Mouse (Mus musculus): ENCODE results near the gene Nfic. TPM values are rescaled to one million over a fixed set of nuclear protein-coding genes. Genes with fewer than 3 reads are reported as not detected.
A peak's percentile ranks its signal among the peaks of the same experiment; 100 is the strongest.

Nfic gene
- polyA plus RNA-seq, 1 experiment from 2014 or later, result 30.8 TPM

DNA sequence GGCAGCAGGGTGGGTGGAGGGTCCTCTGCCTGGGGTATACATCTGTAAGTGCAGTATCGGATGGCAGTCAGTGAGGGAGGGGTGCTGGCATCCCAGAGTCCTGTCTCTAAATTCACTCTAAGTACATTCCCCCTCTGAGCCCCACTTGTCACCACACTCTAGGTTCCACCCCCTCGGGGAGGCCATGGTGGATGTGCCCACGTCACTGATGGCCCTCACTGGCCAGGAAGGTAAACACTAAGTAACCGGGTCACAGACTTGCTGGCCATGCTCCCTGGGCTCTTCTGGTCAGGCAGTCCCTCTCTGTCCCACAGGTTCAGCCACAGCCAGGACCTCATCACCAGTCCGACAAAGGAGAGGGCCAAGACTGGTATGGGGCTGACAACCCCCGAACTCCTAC lies 33.2 kb downstream of the Nfic start:
- H3K4me2 ChIP-seq, result no peak overlapping the region
- H3K4me3 ChIP-seq (replicated peaks), result no peak overlapping the region
- H3K9ac ChIP-seq (replicated peaks), result 0 out of 2 replicates have a peak overlapping the region, but pooled peaks have one; percentile 44
- peaks cover 14% of the 10 kb centered on the region for H3K36me3 ChIP-seq
- H3K27me3 ChIP-seq, result peaks cover 55% of the 10 kb centered on the region
- H3K27ac ChIP-seq, result no peak overlapping the region
- no peaks in the 10 kb centered on the region for H3K9me3 ChIP-seq
- no peak for ATAC-seq (ENCODE audit: insufficient number of reproducible peaks, insufficient read depth, low FRiP score, low TSS enrichment, low read depth)
- 78% methylated on average over 6 of the region's 6 CpGs for WGBS
- H3K4me1 ChIP-seq (replicated peaks), result peaks cover 55% of the 10 kb centered on the region

DNA sequence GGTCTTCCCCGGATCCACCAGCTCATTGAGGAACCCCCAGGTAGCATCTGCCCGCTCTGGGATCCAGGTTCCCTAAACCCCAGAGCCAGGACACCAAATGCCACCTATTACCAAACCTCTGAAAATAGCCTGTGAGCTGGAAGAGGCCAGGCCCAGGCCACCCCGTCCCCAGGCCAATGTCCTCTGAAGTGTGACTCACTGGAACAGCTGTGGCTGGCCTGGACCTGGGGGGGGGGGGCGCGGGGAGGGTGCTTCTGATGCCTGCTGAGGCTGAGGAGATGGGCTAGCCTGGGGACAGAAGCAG lies 33.7 kb downstream of the Nfic start:
- Histone ChIP-seq H3K27me3 (peaks cover 50% of the 10 kb centered on the region), H3K27ac (no peak overlapping the region), H3K4me3 (replicated peaks) (no peak overlapping the region), H3K9me3 (no peaks in the 10 kb centered on the region), H3K4me1 (replicated peaks) (peaks cover 55% of the 10 kb centered on the region), H3K4me2 (no peak overlapping the region), H3K36me3 (peaks cover 14% of the 10 kb centered on the region), H3K9ac (replicated peaks) (0 out of 2 replicates have a peak overlapping the region, but pooled peaks have one; percentile 44)
- WGBS, result 85% methylated on average over 5 of the region's 5 CpGs
- no peak for ATAC-seq (ENCODE audit: insufficient number of reproducible peaks, insufficient read depth, low FRiP score, low TSS enrichment, low read depth)

DNA sequence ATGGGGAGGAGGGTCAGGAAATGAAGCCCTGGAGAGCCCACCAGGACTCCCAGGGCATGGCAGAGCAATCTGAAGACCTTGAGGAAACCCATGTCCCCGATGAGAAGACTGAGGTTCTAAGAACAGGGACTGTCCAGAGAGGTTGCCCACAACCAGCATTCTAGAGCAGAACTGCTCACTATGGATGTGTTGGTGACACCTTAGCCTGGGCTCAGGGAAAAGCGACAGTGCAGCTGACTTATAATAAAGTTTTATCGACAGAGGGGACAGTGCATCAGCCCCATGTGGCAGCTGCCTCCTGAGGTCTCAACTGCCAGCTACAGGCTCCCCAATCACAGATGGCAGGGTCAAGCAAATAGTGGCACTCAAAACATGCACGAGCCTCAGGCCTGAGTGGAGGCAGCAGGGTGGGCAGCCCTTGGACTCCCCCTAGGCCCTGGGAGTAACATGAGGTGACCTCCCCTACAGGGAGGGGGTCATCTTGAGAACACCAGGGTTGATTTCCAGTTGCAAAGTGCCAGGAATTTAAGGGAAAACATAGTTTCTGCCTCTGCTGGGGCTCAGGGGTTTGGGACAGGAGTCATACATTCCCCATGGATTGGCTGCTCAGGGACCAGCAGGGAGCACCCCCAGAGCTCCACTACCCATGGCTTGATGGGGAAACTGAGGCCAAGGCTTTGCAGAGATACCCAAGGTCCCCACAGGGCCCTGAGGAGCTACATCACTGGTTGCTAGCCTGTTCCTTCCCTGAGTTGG lies 34.2 kb downstream of the Nfic start:
- Histone ChIP-seq H3K4me1 (replicated peaks) (peaks cover 55% of the 10 kb centered on the region), H3K27ac (no peak overlapping the region), H3K36me3 (peaks cover 14% of the 10 kb centered on the region), H3K9me3 (no peaks in the 10 kb centered on the region), H3K4me2 (no peak overlapping the region), H3K27me3 (peaks cover 45% of the 10 kb centered on the region), H3K4me3 (replicated peaks) (no peak overlapping the region), H3K9ac (replicated peaks) (0 out of 2 replicates have a peak overlapping the region, but pooled peaks have one; percentile 44)
- no peak for ATAC-seq (ENCODE audit: insufficient number of reproducible peaks, insufficient read depth, low FRiP score, low TSS enrichment, low read depth)
- WGBS, result 79% methylated on average over 4 of the region's 4 CpGs

DNA sequence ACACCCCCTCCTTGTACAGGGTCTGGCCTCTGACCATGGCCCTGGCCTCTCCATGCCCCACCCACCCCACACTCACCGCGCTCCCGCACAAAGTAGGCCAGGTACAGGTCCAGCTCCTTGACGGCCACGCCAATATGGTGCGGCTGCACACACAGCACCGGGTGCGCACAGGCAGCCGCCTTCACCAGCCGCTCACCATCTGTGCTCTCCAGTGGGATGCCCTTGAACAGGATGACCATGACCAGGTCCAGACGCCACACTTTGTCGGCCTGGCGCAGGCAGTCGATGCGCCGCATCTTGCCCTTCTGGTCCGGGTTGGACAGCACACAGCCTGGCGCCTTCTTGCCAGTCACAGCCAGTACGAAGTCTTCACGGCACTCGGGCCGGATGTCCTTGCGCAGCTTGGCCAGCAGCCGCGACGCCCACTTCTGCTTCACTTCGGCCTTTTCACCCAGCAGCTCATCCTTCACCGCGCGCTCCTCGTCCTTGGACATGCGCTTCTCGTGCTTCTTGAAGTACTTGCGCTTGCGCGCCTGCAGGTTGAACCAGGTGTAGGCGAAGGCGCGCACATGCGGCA lies 35.2 kb downstream of the Nfic start:
- Histone ChIP-seq H3K4me2 (no peak overlapping the region), H3K9ac (replicated peaks) (no peak overlapping the region), H3K36me3 (peaks cover 14% of the 10 kb centered on the region), H3K9me3 (no peaks in the 10 kb centered on the region), H3K27ac (no peak overlapping the region), H3K27me3 (peaks cover 36% of the 10 kb centered on the region), H3K4me1 (replicated peaks) (peaks cover 55% of the 10 kb centered on the region), H3K4me3 (replicated peaks) (peak overlapping the region; percentile 2; the same call in 1 of the 2 replicates)
- WGBS, result 84% methylated on average over 40 of the region's 40 CpGs
- no peak for ATAC-seq (ENCODE audit: insufficient number of reproducible peaks, insufficient read depth, low FRiP score, low TSS enrichment, low read depth)

DNA sequence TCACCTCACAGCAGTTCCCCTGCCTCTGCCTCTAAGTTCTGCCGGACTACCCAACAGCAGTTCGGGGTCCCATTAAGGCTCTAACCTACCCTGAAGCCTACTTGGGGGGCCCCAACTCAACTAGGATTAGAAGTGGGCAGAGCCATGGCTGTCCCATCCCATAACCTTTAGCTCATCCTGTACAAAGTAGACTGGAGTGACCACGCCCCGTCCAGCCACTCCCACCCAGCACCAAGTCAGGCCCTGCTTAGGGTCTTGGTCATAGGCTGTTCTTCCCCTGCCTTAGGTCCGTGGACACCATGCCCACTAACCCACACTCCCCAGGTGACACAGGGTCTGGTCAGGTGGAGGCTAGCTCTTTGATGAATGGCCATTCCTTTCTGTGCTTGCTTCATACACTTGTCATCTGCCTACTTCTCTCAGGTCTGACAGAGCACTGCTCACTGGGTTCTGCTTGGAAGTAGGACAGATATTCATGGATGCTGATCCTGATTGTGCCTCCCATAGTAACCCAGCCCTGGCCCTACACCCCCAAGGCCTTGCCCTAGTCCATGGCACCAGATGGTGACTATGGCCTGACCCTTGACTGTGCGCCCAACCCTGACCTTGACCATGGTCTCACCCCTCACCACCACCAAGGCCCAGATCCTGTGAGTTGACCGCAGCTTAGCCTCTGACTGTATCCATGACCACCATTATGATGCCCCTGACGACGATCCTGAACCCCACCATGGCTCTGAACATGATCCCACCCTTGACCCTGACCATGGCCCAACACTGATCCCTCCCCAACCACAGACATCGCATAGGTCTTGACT lies 36.1 kb downstream of the Nfic start:
- no peaks in the 10 kb centered on the region for H3K9me3 ChIP-seq
- peaks cover 55% of the 10 kb centered on the region for H3K4me1 ChIP-seq (replicated peaks)
- no peak for ATAC-seq (ENCODE audit: insufficient number of reproducible peaks, insufficient read depth, low FRiP score, low TSS enrichment, low read depth)
- peaks cover 14% of the 10 kb centered on the region for H3K36me3 ChIP-seq
- H3K4me2 ChIP-seq, result no peak overlapping the region
- WGBS, result 89% methylated on average over 10 of the region's 10 CpGs
- H3K4me3 ChIP-seq (replicated peaks), result no peak overlapping the region
- H3K9ac ChIP-seq (replicated peaks), result no peak overlapping the region
- peaks cover 26% of the 10 kb centered on the region for H3K27me3 ChIP-seq
- H3K27ac ChIP-seq, result no peak overlapping the region

DNA sequence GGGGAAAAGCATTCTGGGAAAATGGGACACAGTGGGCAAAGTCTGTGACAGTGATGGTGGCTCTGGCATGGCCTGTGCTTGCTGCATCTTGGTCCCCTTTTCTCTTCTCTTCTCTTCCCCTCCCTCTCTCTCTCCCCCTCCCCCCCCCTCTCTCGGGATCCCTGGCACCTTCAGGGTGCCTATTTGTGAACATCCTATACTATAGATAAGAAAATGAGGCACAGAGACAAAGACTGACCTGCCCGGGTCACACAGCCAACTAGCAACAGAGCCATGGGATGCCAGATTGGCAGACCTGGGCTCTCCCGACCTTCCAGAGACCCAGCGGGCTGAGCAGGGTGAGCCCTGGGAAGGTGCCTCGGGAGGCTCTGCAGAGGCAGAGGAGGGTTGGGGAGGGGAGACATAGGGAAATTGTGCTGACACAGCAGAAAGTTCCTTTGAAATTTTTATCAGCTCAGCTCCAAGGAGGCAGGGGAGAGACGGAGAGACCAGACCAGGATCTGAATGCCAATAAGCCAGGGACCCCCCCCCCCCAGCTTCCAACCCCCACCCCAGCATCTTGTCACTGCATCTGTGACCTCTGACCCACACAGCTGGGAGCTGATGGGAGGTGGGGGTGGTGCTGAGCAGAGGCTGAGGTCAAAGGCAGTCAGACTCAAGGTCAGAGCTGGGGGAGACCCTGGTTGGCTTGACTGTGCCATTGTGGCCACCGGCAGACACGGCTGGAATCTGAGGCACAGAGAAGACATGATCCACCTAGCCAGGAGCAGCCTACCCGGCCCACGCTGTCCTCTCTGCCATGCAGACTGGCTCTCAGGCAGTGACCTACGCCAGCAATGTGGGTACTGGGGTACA lies 37.0 kb downstream of the Nfic start:
- Histone ChIP-seq H3K4me1 (replicated peaks) (peaks cover 58% of the 10 kb centered on the region), H3K4me2 (no peak overlapping the region), H3K9me3 (no peaks in the 10 kb centered on the region), H3K27me3 (peaks cover 17% of the 10 kb centered on the region), H3K36me3 (peaks cover 14% of the 10 kb centered on the region), H3K4me3 (replicated peaks) (no peak overlapping the region), H3K27ac (no peak overlapping the region), H3K9ac (replicated peaks) (no peak overlapping the region)
- no peak for ATAC-seq (ENCODE audit: insufficient number of reproducible peaks, insufficient read depth, low FRiP score, low TSS enrichment, low read depth)
- WGBS, result 54% methylated on average over 11 of the region's 11 CpGs

DNA sequence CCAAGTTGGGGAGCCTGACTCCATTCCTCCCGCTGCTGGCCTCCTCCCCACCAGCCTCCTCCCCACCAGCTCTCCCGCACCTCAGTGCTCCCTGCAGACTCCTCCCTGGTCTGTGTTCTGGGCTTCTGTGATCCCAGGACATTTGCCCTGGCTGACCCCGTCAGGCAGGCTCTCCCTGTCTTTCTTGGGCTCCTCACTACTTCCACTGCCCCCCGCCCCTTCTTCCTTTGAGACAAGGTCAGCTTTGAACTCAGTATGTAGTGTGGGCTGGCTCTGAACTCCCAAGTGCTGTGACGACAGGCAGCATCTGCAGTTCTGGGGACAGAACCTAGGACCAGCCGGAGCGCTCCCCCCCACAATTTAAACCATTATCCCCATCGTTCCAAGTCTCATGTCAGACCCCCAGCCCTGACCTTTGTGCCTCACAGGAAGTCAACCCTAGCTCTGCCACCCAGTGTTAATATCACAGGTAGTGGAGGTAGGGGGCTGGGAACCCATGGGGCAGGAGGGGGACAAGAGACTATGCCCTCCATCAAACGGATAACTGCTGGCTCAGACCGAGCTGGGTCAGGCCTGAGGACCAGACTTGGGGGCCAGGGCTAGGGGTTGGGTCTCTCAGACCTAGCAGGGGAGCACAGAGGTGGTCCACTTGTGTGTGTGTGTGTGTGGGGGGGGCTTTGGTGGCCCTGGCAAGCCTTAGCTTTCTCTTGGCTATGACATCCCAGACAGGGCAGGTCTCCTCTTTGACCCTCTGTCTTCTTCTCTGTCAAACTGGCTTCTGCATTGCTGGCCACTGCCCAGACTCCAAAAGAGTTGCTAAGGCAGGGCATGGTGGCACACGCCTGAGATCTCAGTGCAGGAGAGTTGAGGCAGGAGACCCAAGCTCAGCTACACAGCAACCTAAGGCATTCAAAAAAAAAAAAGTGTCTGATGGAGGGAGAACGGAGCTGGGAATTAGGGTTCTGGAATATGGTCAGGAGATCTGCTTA lies 37.9 kb downstream of the Nfic start:
- Histone ChIP-seq H3K27ac (peak overlapping the region; percentile 86), H3K4me1 (replicated peaks) (peaks cover 66% of the 10 kb centered on the region), H3K27me3 (0 out of 2 replicates have a peak, but pooled peaks cover 14% of the 10 kb centered on the region), H3K9ac (replicated peaks) (peak overlapping the region; percentile 55), H3K9me3 (no peaks in the 10 kb centered on the region), H3K4me3 (replicated peaks) (peak overlapping the region; percentile 41), H3K4me2 (peak overlapping the region; percentile 80), H3K36me3 (peaks cover 14% of the 10 kb centered on the region)
- ATAC-seq (ENCODE audit: insufficient number of reproducible peaks, insufficient read depth, low FRiP score, low TSS enrichment, low read depth), result no peak
- WGBS, result 42% methylated on average over 12 of the region's 12 CpGs

DNA sequence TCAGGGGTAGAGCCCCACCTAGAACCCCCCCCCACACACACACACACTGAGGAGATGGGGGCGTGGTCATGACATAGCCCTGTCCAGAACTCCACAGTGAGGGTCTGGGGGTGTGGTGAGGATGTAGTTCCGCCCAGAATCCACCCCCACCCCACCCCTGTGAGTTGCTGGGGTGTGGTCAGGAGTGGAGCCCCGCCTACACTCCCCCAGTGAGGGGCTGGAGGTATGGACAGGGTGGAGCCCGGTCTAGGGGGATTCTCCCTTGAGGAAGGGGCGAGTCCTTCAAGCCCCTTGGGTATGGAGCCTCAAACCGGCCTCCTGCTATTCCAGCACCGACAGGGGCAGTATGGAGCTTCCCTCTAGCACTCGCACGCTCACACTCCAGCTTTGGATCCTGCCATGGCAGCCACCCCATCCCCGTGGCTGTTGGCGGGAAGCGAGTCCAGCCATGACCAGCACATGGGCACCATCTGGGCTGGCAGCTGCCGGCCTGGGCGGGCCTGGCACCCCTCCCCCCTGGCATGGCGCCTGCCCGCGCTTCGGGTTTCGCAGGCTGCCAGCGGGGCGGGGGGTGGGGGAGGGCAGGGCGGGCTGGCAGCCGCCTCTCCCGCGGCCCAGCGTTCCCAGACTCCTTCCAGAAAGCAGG lies 38.7 kb downstream of the Nfic start:
- ATAC-seq (ENCODE audit: insufficient number of reproducible peaks, insufficient read depth, low FRiP score, low TSS enrichment, low read depth), result peak; percentile 43
- peaks cover 16% of the 10 kb centered on the region for H3K36me3 ChIP-seq
- no peaks in the 10 kb centered on the region for H3K9me3 ChIP-seq
- peak overlapping the region; percentile 41 for H3K4me3 ChIP-seq (replicated peaks)
- peak overlapping the region; percentile 80 for H3K4me2 ChIP-seq
- H3K4me1 ChIP-seq (replicated peaks), result peaks cover 74% of the 10 kb centered on the region
- 0 out of 2 replicates have a peak, but pooled peaks cover 8% of the 10 kb centered on the region for H3K27me3 ChIP-seq
- WGBS, result 1% methylated on average over 25 of the region's 26 CpGs
- peak overlapping the region; percentile 55 for H3K9ac ChIP-seq (replicated peaks)
- H3K27ac ChIP-seq, result peak overlapping the region; percentile 86

DNA sequence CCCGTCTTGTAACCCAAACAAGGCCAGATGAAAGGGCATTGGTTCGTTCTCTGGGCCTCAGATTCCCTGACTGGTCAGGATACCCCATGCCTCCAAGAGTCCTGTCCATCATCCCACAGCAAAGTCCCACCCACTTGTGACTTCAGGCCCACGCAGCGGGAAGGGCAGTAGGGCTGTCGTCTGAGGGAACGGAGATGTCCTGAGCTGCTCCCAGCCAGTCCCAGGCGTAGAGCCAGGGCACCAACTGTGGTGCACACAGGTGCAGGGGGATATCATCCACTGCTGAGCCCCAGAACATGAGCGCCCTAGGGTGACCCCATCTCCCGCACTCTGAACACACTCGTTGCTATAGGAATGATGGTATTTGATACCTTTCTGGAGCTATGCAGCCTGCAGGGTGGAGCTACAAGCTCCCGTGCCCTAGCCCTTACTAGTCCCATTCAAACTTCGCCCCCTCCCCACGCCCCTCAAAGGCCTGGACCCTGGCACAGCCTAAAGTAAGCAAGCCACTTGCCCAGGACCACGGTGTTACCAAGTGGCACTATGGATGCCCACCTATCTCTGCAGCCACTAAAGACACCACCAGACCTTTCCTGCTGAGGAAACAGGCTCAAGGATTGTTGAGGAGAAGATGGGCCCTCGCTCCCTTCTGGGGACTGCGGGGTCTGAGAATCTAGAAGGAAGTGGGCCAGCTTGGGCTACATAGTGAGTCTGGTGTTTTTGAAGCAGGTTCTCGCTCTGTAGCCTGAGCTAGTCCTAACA lies 39.7 kb downstream of the Nfic start:
- Histone ChIP-seq H3K9me3 (no peaks in the 10 kb centered on the region), H3K4me1 (replicated peaks) (peaks cover 83% of the 10 kb centered on the region), H3K27me3 (0 out of 2 replicates have a peak, but pooled peaks cover 2% of the 10 kb centered on the region), H3K4me2 (no peak overlapping the region), H3K4me3 (replicated peaks) (no peak overlapping the region), H3K36me3 (peaks cover 22% of the 10 kb centered on the region), H3K27ac (peak overlapping the region; percentile 86), H3K9ac (replicated peaks) (no peak overlapping the region)
- 73% methylated on average over 17 of the region's 17 CpGs for WGBS
- ATAC-seq (ENCODE audit: insufficient number of reproducible peaks, insufficient read depth, low FRiP score, low TSS enrichment, low read depth), result no peak
